Mouse (Mus musculus): ENCODE measurements at regions not wholly inside any gene's neighbourhood (a gene's known extent, or its start where the extent isn't known, plus 50 kb on each side); places are given as distances from the start of the nearest gene placed in this dataset.

DNA sequence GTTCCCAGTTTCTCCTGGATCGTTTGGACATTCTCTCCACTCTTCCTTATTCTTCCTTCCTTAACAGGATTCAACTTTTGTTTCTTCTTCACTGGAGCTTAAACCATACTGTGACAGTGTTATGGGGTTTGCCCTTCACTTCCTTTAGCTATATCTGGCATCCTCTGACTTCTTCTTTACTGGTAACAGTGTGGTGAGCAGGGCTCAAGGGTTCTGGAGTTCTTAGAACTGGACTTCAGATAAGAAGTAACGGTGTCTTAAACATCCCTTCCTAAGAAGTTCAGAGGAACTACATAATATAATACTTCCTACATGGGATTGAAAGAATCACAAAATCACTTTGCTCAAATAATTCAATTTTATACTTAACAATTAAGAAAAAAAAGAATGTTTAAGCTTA, 237.5 kb upstream of the Cited2 start:
- Histone ChIP-seq H3K4me3 (replicated peaks) (no peak overlapping the region), H3K4me2 (no peak overlapping the region)
- 96% methylated on average over 2 of the region's 2 CpGs for WGBS

DNA sequence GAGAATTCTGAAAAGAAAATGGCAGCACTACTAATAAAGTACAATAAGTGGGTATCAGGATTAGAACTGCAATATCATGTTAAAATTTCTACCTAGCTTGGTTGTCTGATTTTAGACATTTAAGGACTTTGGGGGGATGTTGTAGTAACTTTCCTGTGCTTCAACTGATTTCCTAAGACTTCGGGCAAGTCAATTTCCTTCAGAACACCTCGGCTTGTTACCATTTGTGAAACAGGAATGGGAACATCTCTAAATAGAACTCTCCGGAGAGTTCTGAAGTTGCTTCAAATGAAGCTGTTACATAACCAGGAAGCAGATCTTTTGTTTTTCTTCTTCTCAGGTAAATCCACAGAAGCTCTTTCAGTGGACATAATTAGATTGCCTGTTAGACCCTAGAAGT, 237.0 kb upstream of the Cited2 start:
- H3K4me1 ChIP-seq, result no peaks in the 10 kb centered on the region
- H3K4me3 ChIP-seq (replicated peaks), result no peak overlapping the region
- no peak overlapping the region for H3K9ac ChIP-seq (replicated peaks)
- H3K27ac ChIP-seq (replicated peaks), result no peak overlapping the region
- no peaks in the 10 kb centered on the region for H3K36me3 ChIP-seq
- no peaks in the 10 kb centered on the region for H3K9me3 ChIP-seq (replicated peaks)
- H3K4me2 ChIP-seq, result no peak overlapping the region
- H3K27me3 ChIP-seq (replicated peaks), result no peaks in the 10 kb centered on the region
- ATAC-seq (ENCODE audit: low FRiP score), result no peak
- WGBS, result 88% methylated on average over 3 of the region's 3 CpGs

More for the DNA sequence above, 237.5 kb upstream of the Cited2 start:
- no peak for ATAC-seq (ENCODE audit: low FRiP score)
- Histone ChIP-seq H3K9ac (replicated peaks) (no peak overlapping the region), H3K27me3 (replicated peaks) (no peaks in the 10 kb centered on the region), H3K36me3 (no peaks in the 10 kb centered on the region), H3K4me1 (no peaks in the 10 kb centered on the region), H3K9me3 (replicated peaks) (no peaks in the 10 kb centered on the region), H3K27ac (replicated peaks) (no peak overlapping the region)

DNA sequence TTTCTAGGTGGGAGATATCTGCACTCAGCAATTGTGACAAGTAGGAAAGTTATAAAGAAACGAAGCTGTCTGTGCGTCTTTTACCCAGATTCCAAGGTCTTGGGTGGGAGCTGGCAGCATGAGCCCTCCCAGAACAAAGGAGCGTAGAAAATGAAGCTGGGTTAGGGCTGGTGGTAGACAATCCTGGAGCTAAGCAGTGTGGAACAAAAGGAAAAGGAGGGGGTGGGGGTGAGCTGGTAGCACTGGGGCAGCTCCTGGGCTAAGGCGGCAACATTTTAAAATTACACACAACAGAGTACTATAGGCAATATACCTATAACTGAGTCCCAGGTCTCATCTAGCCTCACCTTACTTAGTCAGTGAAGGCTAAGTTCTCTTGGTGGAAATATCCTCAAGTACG, 235.6 kb upstream of the Cited2 start:
- H3K36me3 ChIP-seq, result no peaks in the 10 kb centered on the region
- no peaks in the 10 kb centered on the region for H3K27me3 ChIP-seq (replicated peaks)
- ATAC-seq (ENCODE audit: low FRiP score), result no peak
- WGBS, result 76% methylated on average over 5 of the region's 5 CpGs
- H3K9me3 ChIP-seq (replicated peaks), result no peaks in the 10 kb centered on the region
- H3K4me1 ChIP-seq, result no peaks in the 10 kb centered on the region
- H3K9ac ChIP-seq (replicated peaks), result no peak overlapping the region
- H3K27ac ChIP-seq (replicated peaks), result no peak overlapping the region
- H3K4me2 ChIP-seq, result no peak overlapping the region
- H3K4me3 ChIP-seq (replicated peaks), result no peak overlapping the region

DNA sequence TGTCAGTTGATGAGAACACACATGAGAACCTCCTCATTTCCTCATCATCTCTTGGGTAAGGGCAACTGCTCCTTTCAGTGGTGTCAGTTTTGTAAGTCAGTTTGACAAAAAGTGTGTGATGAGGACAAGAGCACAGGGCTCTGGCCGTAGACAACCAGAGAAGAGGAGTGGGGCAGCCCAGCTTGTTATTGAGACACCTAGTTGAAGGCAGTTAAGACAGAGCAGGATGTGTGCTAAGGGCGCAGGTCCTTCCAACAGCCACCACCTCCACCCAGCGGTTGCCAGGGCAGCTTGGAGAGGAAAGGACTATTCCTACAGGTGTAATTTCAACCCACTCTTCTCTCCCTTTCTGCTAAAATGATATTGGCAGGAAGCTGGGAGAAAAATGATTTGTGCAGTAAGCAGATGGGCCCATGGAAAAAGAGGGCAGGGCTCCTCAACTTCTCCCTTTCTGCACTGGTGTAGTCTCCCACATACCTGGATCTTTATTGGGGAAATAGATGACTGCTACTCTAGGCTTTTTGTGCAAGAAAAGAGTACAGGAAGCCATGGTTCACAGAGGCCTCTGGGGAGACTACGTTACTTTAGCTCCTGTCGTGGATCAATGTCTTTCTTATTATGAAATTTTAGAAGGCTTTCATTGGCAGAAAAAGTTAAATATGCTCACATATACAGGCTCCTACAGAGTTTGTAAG, 231.3 kb upstream of the Cited2 start:
- H3K4me2 ChIP-seq, result no peak overlapping the region
- no peaks in the 10 kb centered on the region for H3K9me3 ChIP-seq (replicated peaks)
- no peak overlapping the region for H3K27ac ChIP-seq (replicated peaks)
- no peaks in the 10 kb centered on the region for H3K27me3 ChIP-seq (replicated peaks)
- 88% methylated on average over 5 of the region's 5 CpGs for WGBS
- no peak overlapping the region for H3K9ac ChIP-seq (replicated peaks)
- H3K36me3 ChIP-seq, result no peaks in the 10 kb centered on the region
- H3K4me3 ChIP-seq (replicated peaks), result no peak overlapping the region
- no peaks in the 10 kb centered on the region for H3K4me1 ChIP-seq
- no peak for ATAC-seq (ENCODE audit: low FRiP score)

DNA sequence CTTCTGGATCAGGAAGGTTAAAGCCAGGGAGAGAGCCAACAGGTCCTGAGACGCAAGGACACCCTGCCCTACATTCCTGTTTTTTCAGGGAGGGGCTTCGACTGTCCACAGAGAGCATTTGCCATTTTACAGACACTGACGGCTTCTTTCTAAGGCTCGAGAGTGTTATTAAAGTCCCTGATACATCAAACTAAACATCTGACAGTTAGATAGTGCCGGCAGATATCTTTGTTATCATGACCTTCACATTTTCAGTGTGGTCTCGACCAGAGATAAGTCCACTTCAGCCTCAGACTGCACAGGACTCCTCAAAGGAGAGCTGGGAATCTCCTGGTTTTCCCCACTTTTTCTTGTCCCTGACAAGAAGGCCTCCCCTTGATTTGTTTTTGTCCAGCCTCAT, 229.9 kb upstream of the Cited2 start:
- no peak for ATAC-seq (ENCODE audit: low FRiP score)
- 79% methylated on average over 6 of the region's 6 CpGs for WGBS
- no peaks in the 10 kb centered on the region for H3K9me3 ChIP-seq (replicated peaks)

DNA sequence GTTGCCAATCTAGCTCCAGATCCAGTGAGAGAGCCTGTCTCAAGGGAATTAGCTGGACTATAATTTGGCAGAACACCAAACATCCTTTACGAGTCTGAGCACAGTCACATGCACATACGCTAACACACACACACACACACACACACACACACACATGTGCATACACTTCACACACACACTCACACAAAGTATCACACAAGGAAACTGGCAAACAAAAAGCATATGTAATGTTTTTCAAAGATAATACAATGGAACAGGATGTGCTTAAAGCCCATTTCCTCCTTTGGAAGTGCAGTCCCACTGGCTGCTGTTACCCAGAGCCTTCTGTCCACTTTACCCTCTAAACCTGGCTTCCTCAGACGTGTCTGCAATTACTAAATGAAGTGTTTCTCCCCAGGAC, 226.2 kb upstream of the Cited2 start:
- ATAC-seq (ENCODE audit: low FRiP score), result no peak
- Histone ChIP-seq H3K9me3 (replicated peaks) (0 out of 2 replicates have a peak, but pooled peaks cover 1% of the 10 kb centered on the region), H3K27ac (replicated peaks) (no peak overlapping the region), H3K4me1 (no peaks in the 10 kb centered on the region), H3K4me3 (replicated peaks) (no peak overlapping the region), H3K9ac (replicated peaks) (no peak overlapping the region), H3K36me3 (no peaks in the 10 kb centered on the region), H3K4me2 (no peak overlapping the region), H3K27me3 (replicated peaks) (no peaks in the 10 kb centered on the region)
- WGBS, result 72% methylated on average over 3 of the region's 3 CpGs

More for the DNA sequence above, 229.9 kb upstream of the Cited2 start:
- Histone ChIP-seq H3K27me3 (replicated peaks) (no peaks in the 10 kb centered on the region), H3K4me3 (replicated peaks) (no peak overlapping the region), H3K4me2 (no peak overlapping the region), H3K9ac (replicated peaks) (no peak overlapping the region), H3K4me1 (no peaks in the 10 kb centered on the region), H3K36me3 (no peaks in the 10 kb centered on the region), H3K27ac (replicated peaks) (no peak overlapping the region)

DNA sequence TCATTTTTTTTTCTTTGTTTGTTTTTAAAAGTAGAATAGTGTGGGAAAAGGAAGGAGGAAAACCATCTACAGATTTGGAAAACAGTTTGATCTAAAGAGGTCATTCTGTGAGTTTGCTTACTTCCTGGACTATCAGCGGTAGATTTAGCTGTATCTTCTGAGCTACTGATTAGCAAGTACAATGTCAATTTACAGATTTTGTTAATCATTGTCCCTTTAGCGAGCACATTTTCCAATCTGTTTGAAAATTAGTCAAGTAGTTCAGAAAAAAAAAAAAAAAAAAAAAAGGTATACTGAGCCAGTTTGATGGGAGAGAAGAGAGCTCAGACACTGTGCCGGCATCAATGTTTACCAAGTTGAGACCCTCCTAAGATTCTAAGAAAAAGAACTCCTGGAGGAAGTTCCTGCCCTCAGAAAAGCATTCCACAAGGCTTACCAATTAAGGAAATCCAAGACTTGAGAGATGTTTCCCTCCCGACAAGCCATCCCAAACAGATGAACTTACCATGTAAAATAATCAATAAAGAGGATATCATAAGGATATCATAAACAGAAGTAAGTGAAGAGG, 212.3 kb upstream of the Cited2 start:
- 82% methylated on average over 4 of the region's 4 CpGs for WGBS
- Histone ChIP-seq H3K4me1 (peaks cover 4% of the 10 kb centered on the region; the same call in 1 of the 2 replicates), H3K27me3 (replicated peaks) (no peaks in the 10 kb centered on the region), H3K27ac (replicated peaks) (no peak overlapping the region), H3K4me3 (replicated peaks) (no peak overlapping the region), H3K9ac (replicated peaks) (no peak overlapping the region), H3K36me3 (no peaks in the 10 kb centered on the region), H3K9me3 (replicated peaks) (no peaks in the 10 kb centered on the region), H3K4me2 (no peak overlapping the region)
- ATAC-seq (ENCODE audit: low FRiP score), result no peak

DNA sequence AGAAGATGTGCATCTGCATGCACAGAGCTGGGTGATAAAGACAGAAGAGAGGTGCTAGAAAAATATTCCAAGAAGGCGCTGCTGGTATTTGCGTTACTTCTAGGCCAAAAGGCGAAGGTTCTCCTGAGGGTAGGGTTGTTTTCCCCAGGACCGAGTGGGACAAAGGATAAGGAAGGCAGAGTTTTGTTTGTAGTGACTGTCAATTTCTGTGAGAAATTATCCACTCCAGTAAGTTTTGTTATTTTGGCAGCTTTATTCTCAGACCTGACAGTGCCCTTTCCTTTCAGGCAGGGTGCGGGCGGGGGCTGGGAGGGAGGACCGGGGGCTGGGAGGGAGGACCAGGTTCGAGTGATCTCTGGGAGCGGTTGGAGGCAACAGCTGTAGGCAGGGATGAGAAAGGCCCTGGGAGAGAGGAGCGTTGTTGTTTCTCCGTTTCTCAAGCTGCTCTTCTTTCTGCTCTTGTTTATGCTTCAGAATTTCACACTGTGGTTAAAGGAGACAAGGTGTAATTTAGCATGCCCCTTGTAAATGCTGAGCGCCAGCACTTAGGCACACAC, 211.2 kb upstream of the Cited2 start:
- Histone ChIP-seq H3K36me3 (no peaks in the 10 kb centered on the region), H3K27me3 (replicated peaks) (no peaks in the 10 kb centered on the region), H3K4me1 (peaks cover 4% of the 10 kb centered on the region; the same call in 1 of the 2 replicates), H3K9ac (replicated peaks) (peak overlapping the region; percentile 7; the same call in 1 of the 2 replicates), H3K27ac (replicated peaks) (no peak overlapping the region), H3K4me2 (0 out of 2 replicates have a peak overlapping the region, but pooled peaks have one; percentile 13), H3K9me3 (replicated peaks) (no peaks in the 10 kb centered on the region), H3K4me3 (replicated peaks) (no peak overlapping the region)
- ATAC-seq (ENCODE audit: low FRiP score), result no peak
- WGBS, result 36% methylated on average over 12 of the region's 12 CpGs

DNA sequence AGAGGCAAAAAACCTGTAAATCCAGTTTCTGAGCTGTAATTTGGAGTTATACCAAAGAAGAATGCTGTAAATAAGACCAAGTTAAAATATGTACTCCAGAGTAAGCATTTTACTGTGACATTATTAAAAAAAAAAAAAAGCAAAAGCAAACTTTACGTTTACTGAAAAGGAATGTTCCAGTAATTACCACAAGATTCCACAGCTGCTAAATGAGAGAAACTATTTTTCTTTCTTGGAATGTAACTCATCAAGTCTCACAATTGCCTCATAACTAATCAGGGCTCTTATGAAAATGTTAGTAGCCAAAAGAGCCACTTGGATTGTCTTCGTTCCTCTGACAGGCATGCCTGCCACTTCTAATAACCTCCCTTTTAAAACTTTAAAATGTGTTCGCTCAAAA, 210.5 kb upstream of the Cited2 start:
- WGBS, result 71% methylated on average over 3 of the region's 3 CpGs
- no peaks in the 10 kb centered on the region for H3K27me3 ChIP-seq (replicated peaks)
- no peak overlapping the region for H3K4me2 ChIP-seq
- H3K4me1 ChIP-seq, result peaks cover 4% of the 10 kb centered on the region; the same call in 1 of the 2 replicates
- no peaks in the 10 kb centered on the region for H3K36me3 ChIP-seq
- no peaks in the 10 kb centered on the region for H3K9me3 ChIP-seq (replicated peaks)
- H3K4me3 ChIP-seq (replicated peaks), result no peak overlapping the region
- no peak overlapping the region for H3K9ac ChIP-seq (replicated peaks)
- H3K27ac ChIP-seq (replicated peaks), result no peak overlapping the region
- ATAC-seq (ENCODE audit: low FRiP score), result no peak

DNA sequence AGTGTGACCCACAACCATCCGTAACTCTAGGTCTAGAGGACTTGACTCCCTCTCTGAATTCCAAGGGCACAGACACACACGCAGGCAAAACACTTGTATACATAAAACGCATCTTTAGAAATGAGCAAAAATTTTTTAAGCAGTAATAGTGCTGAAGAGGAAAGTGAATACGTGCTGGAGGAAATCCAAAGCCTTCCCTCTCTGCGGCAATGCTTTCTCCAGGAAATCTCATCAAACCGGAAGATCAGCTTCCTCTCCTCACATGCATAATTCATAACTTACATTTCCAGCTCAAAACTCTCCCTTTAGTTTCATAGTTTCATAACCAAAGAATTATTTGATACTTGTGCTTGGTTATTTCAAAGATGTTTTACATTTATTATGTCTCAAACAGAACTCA, 209.3 kb upstream of the Cited2 start:
- no peak overlapping the region for H3K9ac ChIP-seq (replicated peaks)
- H3K4me2 ChIP-seq, result no peak overlapping the region
- 87% methylated on average over 6 of the region's 6 CpGs for WGBS
- H3K9me3 ChIP-seq (replicated peaks), result no peaks in the 10 kb centered on the region
- H3K4me3 ChIP-seq (replicated peaks), result no peak overlapping the region
- peaks cover 4% of the 10 kb centered on the region; the same call in 1 of the 2 replicates for H3K4me1 ChIP-seq
- no peak for ATAC-seq (ENCODE audit: low FRiP score)
- no peak overlapping the region for H3K27ac ChIP-seq (replicated peaks)
- H3K27me3 ChIP-seq (replicated peaks), result no peaks in the 10 kb centered on the region
- no peaks in the 10 kb centered on the region for H3K36me3 ChIP-seq

DNA sequence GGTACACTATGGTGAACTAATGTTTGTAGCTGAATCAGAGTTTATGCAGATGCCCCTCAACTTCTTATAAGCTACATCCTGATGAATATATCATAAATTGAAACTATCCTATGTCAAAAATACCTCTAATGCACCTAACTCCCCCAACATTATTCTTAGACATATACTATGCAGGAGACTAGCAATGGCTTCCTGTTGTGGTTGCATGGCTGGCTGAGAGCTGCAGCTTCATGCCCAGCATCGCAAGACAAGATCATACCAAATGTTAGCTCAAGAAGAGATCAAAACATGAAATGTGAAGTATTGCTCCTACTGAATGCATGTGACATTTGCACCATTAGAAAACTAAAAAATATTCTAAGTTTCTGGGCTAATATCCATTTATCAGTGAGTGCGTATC, 206.9 kb upstream of the Cited2 start:
- ATAC-seq (ENCODE audit: low FRiP score), result no peak
- WGBS, result 98% methylated on average over 2 of the region's 2 CpGs
- Histone ChIP-seq H3K36me3 (no peaks in the 10 kb centered on the region), H3K9me3 (replicated peaks) (no peaks in the 10 kb centered on the region), H3K4me1 (peaks cover 4% of the 10 kb centered on the region; the same call in 1 of the 2 replicates), H3K4me3 (replicated peaks) (no peak overlapping the region), H3K27me3 (replicated peaks) (no peaks in the 10 kb centered on the region), H3K9ac (replicated peaks) (no peak overlapping the region), H3K27ac (replicated peaks) (no peak overlapping the region), H3K4me2 (no peak overlapping the region)

Data from neural tube, embryonic 15.5 days (tissue).